Mouse (Mus musculus): ENCODE results near the gene Vmn2r36.
"Not testable (repeated sequence)": the region's sequence is repeated elsewhere in the genome, so short reads cannot be mapped to it uniquely, and the experiment has no call there.

Gene Vmn2r36

DNA sequence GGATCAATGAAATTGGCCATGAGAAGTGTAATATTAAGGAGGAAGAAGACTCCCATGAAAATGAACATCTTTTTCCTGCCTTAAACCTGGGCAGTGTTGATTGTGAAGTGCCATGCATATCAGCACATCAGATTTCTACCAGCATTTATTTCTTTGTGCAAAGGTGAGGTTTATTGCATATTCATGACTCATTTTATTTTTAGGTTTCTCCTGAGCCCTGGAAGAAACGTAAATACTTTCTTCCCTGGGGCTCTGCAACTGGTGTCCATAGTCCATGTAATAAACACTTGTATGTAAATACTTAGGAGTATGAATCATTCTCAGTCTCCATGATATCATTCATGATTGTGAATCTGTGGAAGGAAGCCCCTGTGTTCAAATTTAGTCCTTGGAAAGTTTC lies at the start of gene Vmn2r36:
Vmn2r36 (minus strand) TSS at position 101 of the 400 bp plus-strand sequence.
- not testable (repeated sequence) for DNase-seq
